Mouse (Mus musculus) adrenal gland, adult 8-10 months (tissue): ENCODE results near the gene Gprasp2. TPM values are rescaled to one million over a fixed set of nuclear protein-coding genes. Genes with fewer than 3 reads are reported as not detected.

Experiments
- total RNA-seq, 4 experiments: library from RNA; stranded (reverse); gene quantifications; 2 replicates each; pipeline ENCODE4 v1.2.4; 2022

Gprasp2 gene
- total RNA-seq, 4 experiments from 2014 or later = 40.4 to 62.4 (median 48.6) TPM

Other genes starting within 250 kb of the Gprasp2 start
- gene Nxf7, start 240.3 kb upstream of the Gprasp2 start, total RNA-seq = not detected
- gene Prame, start 211.3 kb upstream of the Gprasp2 start, total RNA-seq = not detected
- gene Tcp11x2, start 145.2 kb upstream of the Gprasp2 start, total RNA-seq = not detected
- 1 to 10 TPM in 1 of 4 experiments, not detected in 3; 1.7 TPM for gene Tmsb15a, start 113.8 kb upstream of the Gprasp2 start, total RNA-seq
- gene Armcx5, start 96.3 kb upstream of the Gprasp2 start, total RNA-seq = 10 to 100 TPM; 16.2 to 29.2 (median 18.0) TPM
- gene Gprasp1, start 96.3 kb upstream of the Gprasp2 start, total RNA-seq = 100 to 1,000 TPM in 3 of 4 experiments, 10 to 100 TPM in 1; 90.4 to 125 (median 114) TPM
- 10 to 100 TPM; 19.4 to 23.1 (median 20.8) TPM for gene Bhlhb9, start 41.4 kb upstream of the Gprasp2 start, total RNA-seq
- 10 to 100 TPM; 18.5 to 35.9 (median 27.9) TPM for gene Arxes2, start 154.8 kb downstream of the Gprasp2 start, total RNA-seq
- 10 to 100 TPM in 1 of 4 experiments, 1 to 10 TPM in 3; 3.1 to 17.1 (median 5.5) TPM for gene Arxes1, start 194.3 kb downstream of the Gprasp2 start, total RNA-seq
- gene Bex2, start 229.2 kb downstream of the Gprasp2 start, total RNA-seq = 10 to 100 TPM; 26.3 to 37.5 (median 33.4) TPM
- not detected for gene Nxf3, start 246.2 kb downstream of the Gprasp2 start, total RNA-seq